Mouse (Mus musculus): ENCODE measurements around the gene Olfr866. TPM values are rescaled to one million over a fixed set of nuclear protein-coding genes. Genes with fewer than 3 reads are reported as not detected.

The Olfr866 gene
- not detected in 2 replicates for polyA plus RNA-seq (2015; fragmentation: Nextera tagmentation; extraction: Ambion mirVana)

DNA sequence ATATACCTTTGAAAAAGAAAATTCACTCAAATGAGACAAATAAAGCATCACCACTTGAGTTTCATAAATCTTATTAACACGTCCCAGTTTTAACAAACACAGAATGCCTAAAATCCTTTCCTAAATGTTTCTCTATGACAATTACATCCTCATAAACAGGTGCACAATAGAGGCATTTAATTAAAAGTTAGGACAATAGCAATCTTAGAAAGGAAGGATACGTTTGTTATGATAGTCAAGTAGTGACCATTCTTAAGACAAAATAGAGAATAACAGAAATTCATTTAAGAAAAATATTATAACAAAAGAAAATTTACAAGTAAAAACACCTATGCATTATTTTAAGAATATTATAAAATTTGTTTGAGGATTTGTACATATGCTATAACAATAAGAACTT is at the start of gene Olfr866:
Gene Olfr866 (minus strand): TSS at position 101 of the 400 bp plus-strand sequence.
- Histone ChIP-seq H3K36me3 (replicated peaks) (no peaks in the 10 kb centered on the region), H3K27me3 (no peaks in the 10 kb centered on the region), H3K27ac (replicated peaks) (no peak within 1 kb of the TSS), H3K9me3 (replicated peaks) (no peaks in the 10 kb centered on the region), H3K4me3 (replicated peaks) (no peak within 1 kb of the TSS), H3K9ac (no peak within 1 kb of the TSS), H3K4me1 (replicated peaks) (no peaks in the 10 kb centered on the region), H3K4me2 (no peak within 1 kb of the TSS)
- no peak for ATAC-seq (ENCODE audit: insufficient read depth)
- 58% methylated on average over 2 of the region's 2 CpGs for WGBS (ENCODE audit: insufficient replicate concordance)

DNA sequence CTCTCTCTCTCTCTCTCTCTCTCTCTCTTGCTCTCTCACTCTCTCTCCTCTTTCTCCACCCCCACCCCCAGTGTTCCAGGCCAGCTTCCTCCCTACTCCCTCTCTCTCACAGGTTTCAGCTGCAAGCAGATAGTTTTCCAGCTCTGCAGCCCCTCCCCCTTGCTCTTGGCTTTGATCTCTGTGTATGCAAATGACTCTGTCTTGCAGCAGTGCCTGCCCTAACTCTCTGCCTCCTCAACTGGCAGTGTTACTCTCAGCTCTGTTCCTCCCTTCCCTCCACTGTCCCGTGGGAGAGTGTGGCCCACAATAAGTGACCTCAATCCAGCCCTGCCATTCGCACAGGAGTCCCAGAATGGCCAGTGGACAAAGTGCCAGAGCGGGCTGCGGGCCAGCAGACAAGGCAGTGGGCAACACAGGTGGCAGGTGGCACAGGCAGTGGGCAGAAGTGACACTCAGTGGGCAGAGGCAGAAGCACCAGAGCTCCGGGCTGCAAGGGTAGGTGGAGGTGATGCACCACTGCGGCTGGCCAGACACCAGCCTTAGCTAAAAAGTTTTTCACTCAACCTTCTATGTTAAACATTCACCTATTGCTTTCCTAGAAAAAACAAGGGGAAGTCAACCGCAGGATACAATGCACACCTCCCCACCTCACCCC is 45.8 kb upstream of the Olfr866 start:
- no peak for ATAC-seq (ENCODE audit: insufficient read depth)
- Histone ChIP-seq H3K27me3 (no peaks in the 10 kb centered on the region), H3K36me3 (replicated peaks) (no peaks in the 10 kb centered on the region), H3K9me3 (replicated peaks) (peaks cover 2% of the 10 kb centered on the region; the same call in 1 of the 2 replicates), H3K4me2 (no peak overlapping the region), H3K9ac (no peak overlapping the region), H3K4me3 (replicated peaks) (no peak overlapping the region), H3K4me1 (replicated peaks) (no peaks in the 10 kb centered on the region), H3K27ac (replicated peaks) (no peak overlapping the region)
- 44% methylated on average over 7 of the region's 7 CpGs for WGBS (ENCODE audit: insufficient replicate concordance)

DNA sequence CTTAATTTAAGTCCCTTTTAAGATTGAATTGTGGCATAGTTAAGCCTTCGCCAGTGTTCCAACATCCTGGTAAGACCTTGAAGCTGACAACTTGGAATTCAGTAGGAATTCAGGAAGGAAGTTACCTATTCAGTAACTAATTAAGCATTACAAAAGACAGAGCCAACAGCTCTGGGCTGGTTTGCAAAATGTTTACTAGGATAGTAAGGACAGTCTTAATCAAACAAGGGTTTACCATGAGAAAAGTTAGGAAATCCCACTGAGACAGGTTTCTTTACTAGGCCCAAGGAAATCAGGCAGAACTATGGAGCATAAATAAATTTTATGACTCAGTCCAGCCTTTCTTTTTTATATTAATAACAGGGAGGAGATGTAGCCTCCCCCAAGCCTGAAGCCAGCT is 43.5 kb upstream of the Olfr866 start:
- H3K9me3 ChIP-seq (replicated peaks): peaks cover 2% of the 10 kb centered on the region; the same call in 1 of the 2 replicates
- WGBS (ENCODE audit: insufficient replicate concordance): 73% methylated on average over 1 of the region's 1 CpGs
- H3K9ac ChIP-seq: no peak overlapping the region
- no peak overlapping the region for H3K4me3 ChIP-seq (replicated peaks)
- no peak for ATAC-seq (ENCODE audit: insufficient read depth)
- H3K27me3 ChIP-seq: no peaks in the 10 kb centered on the region
- H3K4me1 ChIP-seq (replicated peaks): no peaks in the 10 kb centered on the region
- no peak overlapping the region for H3K27ac ChIP-seq (replicated peaks)
- no peaks in the 10 kb centered on the region for H3K36me3 ChIP-seq (replicated peaks)
- no peak overlapping the region for H3K4me2 ChIP-seq

DNA sequence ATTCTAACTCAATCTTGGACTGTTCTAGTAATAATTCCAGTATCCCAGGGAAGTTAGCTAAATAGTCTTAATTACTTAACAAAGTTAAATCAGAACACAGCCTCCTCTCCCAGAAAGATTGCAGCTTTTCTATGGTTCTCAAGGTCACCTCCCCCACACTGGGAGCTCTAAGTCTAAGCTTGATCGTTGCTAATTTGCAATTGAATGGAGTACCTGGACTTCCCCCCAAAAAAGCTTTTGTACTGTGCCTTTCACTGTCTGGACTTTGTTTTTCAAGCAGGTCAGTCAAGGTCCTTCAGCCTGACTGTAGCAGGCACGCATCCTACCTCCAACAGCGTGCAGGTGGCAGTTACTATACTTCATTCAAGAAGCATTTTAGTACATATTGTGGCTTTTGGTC is 42.4 kb upstream of the Olfr866 start:
- WGBS (ENCODE audit: insufficient replicate concordance): 53% methylated on average over 3 of the region's 3 CpGs
- H3K4me2 ChIP-seq: no peak overlapping the region
- H3K4me1 ChIP-seq (replicated peaks): no peaks in the 10 kb centered on the region

DNA sequence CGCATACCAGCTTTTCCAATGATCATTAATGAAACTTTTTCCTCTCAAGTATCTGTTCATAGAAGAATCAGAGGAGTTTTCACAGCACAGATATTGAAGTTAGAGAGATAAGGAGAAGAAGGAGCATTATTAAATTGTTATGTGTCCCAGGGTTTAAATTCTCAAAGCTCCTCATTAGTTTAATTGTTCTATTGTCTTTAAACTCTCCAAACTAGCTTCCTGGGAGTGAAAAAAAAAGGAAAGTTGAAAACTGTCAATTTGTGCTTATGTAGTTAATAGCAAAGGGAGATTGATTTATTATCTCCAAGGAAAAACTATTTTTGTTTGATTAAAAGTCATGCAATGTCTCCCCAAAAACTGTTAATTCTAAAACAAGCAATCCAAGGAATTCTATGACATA is 29.6 kb upstream of the Olfr866 start, which contains the start of gene Olfr867:
Gene Olfr867 (minus strand): TSS at position 101 of the 400 bp plus-strand sequence.
- 43% methylated on average over 1 of the region's 1 CpGs for WGBS (ENCODE audit: insufficient replicate concordance)
- no peak for ATAC-seq (ENCODE audit: insufficient read depth)

More for the DNA sequence above, 42.4 kb upstream of the Olfr866 start:
- Histone ChIP-seq H3K36me3 (replicated peaks) (no peaks in the 10 kb centered on the region), H3K27me3 (no peaks in the 10 kb centered on the region), H3K4me3 (replicated peaks) (no peak overlapping the region), H3K9me3 (replicated peaks) (peaks cover 2% of the 10 kb centered on the region; the same call in 1 of the 2 replicates), H3K27ac (replicated peaks) (no peak overlapping the region), H3K9ac (no peak overlapping the region)
- ATAC-seq (ENCODE audit: insufficient read depth): no peak

DNA sequence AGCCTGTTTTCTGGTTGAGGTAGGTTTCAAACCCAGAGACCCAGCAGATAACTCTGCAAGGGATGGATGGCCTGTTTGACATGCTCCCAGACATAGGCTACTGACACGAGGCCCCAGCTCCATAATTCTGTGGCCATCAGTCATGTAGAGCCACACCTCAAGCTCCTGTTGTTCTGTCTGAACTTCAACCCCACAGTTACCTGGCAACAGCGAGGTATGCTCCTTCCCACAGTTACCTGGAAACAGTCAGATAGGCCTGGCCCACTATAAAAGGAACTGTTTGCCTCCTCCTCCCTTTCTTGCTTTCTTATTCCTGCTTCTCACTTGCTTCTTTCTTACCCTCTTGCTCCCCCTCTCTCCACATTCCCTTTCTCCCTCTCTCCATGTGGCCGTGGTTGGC is 20.1 kb upstream of the Olfr866 start:
- H3K9ac ChIP-seq: no peak overlapping the region
- no peak overlapping the region for H3K27ac ChIP-seq (replicated peaks)
- H3K27me3 ChIP-seq: no peaks in the 10 kb centered on the region
- no peak for ATAC-seq (ENCODE audit: insufficient read depth)
- no peaks in the 10 kb centered on the region for H3K36me3 ChIP-seq (replicated peaks)
- H3K4me3 ChIP-seq (replicated peaks): no peak overlapping the region
- no peak overlapping the region for H3K4me2 ChIP-seq
- H3K4me1 ChIP-seq (replicated peaks): no peaks in the 10 kb centered on the region
- H3K9me3 ChIP-seq (replicated peaks): no peaks in the 10 kb centered on the region
- WGBS (ENCODE audit: insufficient replicate concordance): 39% methylated on average over 3 of the region's 3 CpGs

More for the DNA sequence above, 29.6 kb upstream of the Olfr866 start, which contains the start of gene Olfr867:
- H3K9me3 ChIP-seq (replicated peaks): 0 out of 2 replicates have a peak, but pooled peaks cover 3% of the 10 kb centered on the region
- no peaks in the 10 kb centered on the region for H3K4me1 ChIP-seq (replicated peaks)
- H3K9ac ChIP-seq: no peak within 1 kb of the TSS
- no peaks in the 10 kb centered on the region for H3K27me3 ChIP-seq
- H3K4me3 ChIP-seq (replicated peaks): no peak within 1 kb of the TSS
- no peak within 1 kb of the TSS for H3K27ac ChIP-seq (replicated peaks)
- no peak within 1 kb of the TSS for H3K4me2 ChIP-seq
- no peaks in the 10 kb centered on the region for H3K36me3 ChIP-seq (replicated peaks)

Small RNA genes lying within 50 kb of the gene (microRNA-seq; reads per million reads assigned to microRNA genes)
- gene Gm26231: not detected
- gene Gm44395: not detected

Other genes starting within 250 kb of the Olfr866 start
- not detected in 2 replicates for gene Olfr58, start 247.8 kb downstream of the Olfr866 start, polyA plus RNA-seq (2015; fragmentation: Nextera tagmentation; extraction: Ambion mirVana)
- not detected in 2 replicates for gene Olfr859, start 223.1 kb downstream of the Olfr866 start, polyA plus RNA-seq (2015; fragmentation: Nextera tagmentation; extraction: Ambion mirVana)
- not detected in 2 replicates for gene Olfr860, start 178.3 kb downstream of the Olfr866 start, polyA plus RNA-seq (2015; fragmentation: Nextera tagmentation; extraction: Ambion mirVana)
- gene Olfr862, start 140.0 kb downstream of the Olfr866 start, polyA plus RNA-seq (2015; fragmentation: Nextera tagmentation; extraction: Ambion mirVana): not detected in 2 replicates
- gene Olfr77, start 111.2 kb downstream of the Olfr866 start, polyA plus RNA-seq (2015; fragmentation: Nextera tagmentation; extraction: Ambion mirVana): 0.10 and 0.13 TPM in 2 replicates
- not detected in 2 replicates for gene Olfr867, start 29.5 kb upstream of the Olfr866 start, polyA plus RNA-seq (2015; fragmentation: Nextera tagmentation; extraction: Ambion mirVana)
- gene Olfr868, start 70.6 kb upstream of the Olfr866 start, polyA plus RNA-seq (2015; fragmentation: Nextera tagmentation; extraction: Ambion mirVana): not detected in 2 replicates
- not detected in 2 replicates for gene Olfr869, start 101.0 kb upstream of the Olfr866 start, polyA plus RNA-seq (2015; fragmentation: Nextera tagmentation; extraction: Ambion mirVana)
- not detected in 2 replicates for gene Olfr870, start 146.0 kb upstream of the Olfr866 start, polyA plus RNA-seq (2015; fragmentation: Nextera tagmentation; extraction: Ambion mirVana)
- gene Olfr871, start 184.2 kb upstream of the Olfr866 start, polyA plus RNA-seq (2015; fragmentation: Nextera tagmentation; extraction: Ambion mirVana): not detected in 2 replicates
- gene Olfr872, start 209.1 kb upstream of the Olfr866 start, polyA plus RNA-seq (2015; fragmentation: Nextera tagmentation; extraction: Ambion mirVana): not detected in 2 replicates